Mouse (Mus musculus) lung, postnatal 10 days (tissue): ENCODE results near the gene Fam136a.
"Not testable (repeated sequence)": the region's sequence is repeated elsewhere in the genome, so short reads cannot be mapped to it uniquely, and the experiment has no call there.

ENCODE experiments used
- DNase-seq: peaks from one replicate; pipeline ENCODE4 v3.0.0; 2021

Fam136a gene

GRCm38 (mm10) chr6:86365371-86366124 lies at the start of gene Fam136a:
TSS of gene Fam136a (plus strand) at chr6:86365646.
- peak; percentile 97 for DNase-seq

- DNase-seq, result no peak
These were observed 48.4 kb upstream of the Fam136a start for GRCm38 (mm10) chr6:86317066-86317465.

- no peak for DNase-seq
These were observed 46.6 kb upstream of the Fam136a start for GRCm38 (mm10) chr6:86318855-86319254.

GRCm38 (mm10) chr6:86322031-86322563 lies 43.3 kb upstream of the Fam136a start:
- no peak for DNase-seq

GRCm38 (mm10) chr6:86322991-86323390 lies 42.5 kb upstream of the Fam136a start:
- no peak for DNase-seq

GRCm38 (mm10) chr6:86324400-86324799 lies 41.0 kb upstream of the Fam136a start:
- no peak for DNase-seq

- no peak for DNase-seq
These were observed 39.8 kb upstream of the Fam136a start for GRCm38 (mm10) chr6:86325646-86326045.

GRCm38 (mm10) chr6:86326866-86327265 lies 38.6 kb upstream of the Fam136a start:
- DNase-seq, result no peak

GRCm38 (mm10) chr6:86328369-86328768 lies 37.1 kb upstream of the Fam136a start:
- DNase-seq, result no peak

GRCm38 (mm10) chr6:86329943-86330342 lies 35.5 kb upstream of the Fam136a start:
- no peak for DNase-seq

GRCm38 (mm10) chr6:86335121-86335849 lies 30.2 kb upstream of the Fam136a start:
- peak; percentile 40 for DNase-seq

- DNase-seq, result no peak
These were observed 29.6 kb upstream of the Fam136a start for GRCm38 (mm10) chr6:86335860-86336259.

GRCm38 (mm10) chr6:86336340-86336739 lies 29.1 kb upstream of the Fam136a start:
- DNase-seq, result not testable (repeated sequence)

- DNase-seq, result no peak
These were observed 21.8 kb upstream of the Fam136a start for GRCm38 (mm10) chr6:86343656-86344055.

GRCm38 (mm10) chr6:86346063-86346462 lies 19.4 kb upstream of the Fam136a start:
- no peak for DNase-seq

- DNase-seq, result peak; percentile 30
These were observed 16.2 kb upstream of the Fam136a start for GRCm38 (mm10) chr6:86349257-86349656.

- DNase-seq, result no peak
These were observed 10.5 kb upstream of the Fam136a start for GRCm38 (mm10) chr6:86354948-86355347.

GRCm38 (mm10) chr6:86356956-86357355 lies 8.5 kb upstream of the Fam136a start:
- DNase-seq, result no peak

GRCm38 (mm10) chr6:86360691-86361090 lies 4.8 kb upstream of the Fam136a start:
- DNase-seq, result no peak

- no peak for DNase-seq
These were observed 4.1 kb upstream of the Fam136a start for GRCm38 (mm10) chr6:86361373-86361772.

GRCm38 (mm10) chr6:86364442-86365141 lies 854 bp upstream of the Fam136a start:
- DNase-seq, result peak; percentile 89

GRCm38 (mm10) chr6:86366125-86366852 lies 843 bp downstream of the Fam136a start:
- peak; percentile 49 for DNase-seq

GRCm38 (mm10) chr6:86366853-86367249 lies 1.4 kb downstream of the Fam136a start:
- no peak for DNase-seq
